Mouse (Mus musculus) kidney, adult 10 weeks (tissue): ENCODE data around the gene 1700028P14Rik. TPM values are rescaled to one million over a fixed set of nuclear protein-coding genes. Genes with fewer than 3 reads are reported as not detected.

Experiments used
- polyA plus RNA-seq: library from polyadenylated mRNA; stranded (reverse); fragments of 350-450 nt; fragmentation: Illumina TruSeq; extraction: RNeasy Lipid Tissue Mini Kit (QIAGEN cat#74804); gene quantifications from one replicate; pipeline ENCODE4 v1.2.3, GENCODE M21; 2014; ENCODE audit warnings: low read depth, low replicate concordance

Gene 1700028P14Rik
- polyA plus RNA-seq: not detected

DNA sequence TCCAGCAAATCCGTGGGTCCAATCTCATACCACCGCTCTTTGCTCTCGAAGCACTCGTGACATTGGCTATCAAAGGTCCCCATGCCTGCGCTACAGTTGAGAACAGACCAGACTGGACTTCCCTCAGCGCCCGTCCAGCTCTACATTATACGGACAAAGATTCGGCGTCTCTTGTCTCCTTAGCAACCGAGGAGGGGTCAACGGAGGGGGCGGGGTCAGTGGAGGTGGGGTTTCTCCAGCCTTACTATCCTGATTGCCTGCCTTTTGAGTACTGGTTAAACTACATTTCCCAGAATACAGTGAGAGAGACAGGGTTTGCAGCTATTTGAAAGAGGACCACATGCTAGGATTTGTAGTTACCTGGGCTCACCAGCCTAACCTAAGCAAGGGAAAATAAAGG is at the start of gene 1700028P14Rik:
Gene 1700028P14Rik, minus strand, starts transcription at position 169 of the 400 bp plus-strand sequence.

DNA sequence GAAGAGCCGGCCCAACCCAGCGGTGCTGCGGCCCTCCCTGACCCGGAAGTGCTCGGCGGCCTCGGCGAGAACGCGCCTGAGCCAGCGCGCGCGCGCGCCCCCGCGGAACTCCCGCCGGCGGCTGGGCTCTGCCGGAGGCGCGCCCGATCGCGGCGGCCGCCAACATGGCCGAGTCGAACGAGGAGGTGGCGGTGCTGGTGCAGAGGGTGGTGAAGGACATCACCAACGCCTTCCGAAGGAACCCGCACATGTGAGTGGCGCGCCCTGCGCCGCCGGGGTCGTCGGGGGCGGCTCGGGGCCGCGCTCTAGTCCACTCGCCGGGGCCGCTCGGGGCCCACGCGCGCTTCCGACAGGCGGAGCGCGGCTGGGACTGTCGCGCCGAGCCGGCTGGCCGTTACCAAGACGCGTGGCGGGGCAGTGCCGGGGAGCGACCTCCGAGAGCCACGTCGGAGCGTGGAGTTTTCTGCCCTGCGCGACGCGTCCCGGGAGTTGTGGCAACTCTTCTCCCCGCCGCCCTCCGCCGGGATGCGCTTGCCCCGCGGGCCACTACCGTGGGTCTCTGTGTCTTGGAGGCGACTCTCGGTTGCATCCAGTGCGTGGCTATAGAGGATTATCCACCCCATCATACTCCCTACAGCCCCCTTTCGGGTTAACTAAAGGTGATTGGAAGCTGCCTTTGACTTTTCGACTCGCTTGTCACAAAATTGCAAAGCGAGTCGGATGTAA is 34.8 kb upstream of the 1700028P14Rik start, which contains the start of gene Ptar1:
Gene Ptar1, plus strand, starts transcription at position 134 of the 726 bp plus-strand sequence.

Other genes with a start within 250 kb of the 1700028P14Rik start
- gene Mamdc2, start 204.4 kb downstream of the 1700028P14Rik start, polyA plus RNA-seq: 1.4 TPM
- gene Ptar1, start 34.6 kb upstream of the 1700028P14Rik start, polyA plus RNA-seq: 27.5 TPM
- gene Apba1, start 106.1 kb upstream of the 1700028P14Rik start, polyA plus RNA-seq: 0.53 TPM